9 mouse cellular contexts compared by ENCODE assay signal in genomic region chr9:78024823-78025222, GRCm38 (mm10). TPM values are rescaled to one million over a fixed set of nuclear protein-coding genes. Genes with fewer than 3 reads are reported as not detected.
A peak's percentile ranks its signal among the peaks of the same experiment; 100 is the strongest.
DNase-seq lines count a peak whose midpoint lies in the region; ATAC-seq and TF ChIP-seq lines count a peak whose summit lies in the region.
"Had no signal": no experiment of that assay in that cellular context is flagged by ENCODE, and none has a peak within 500 bp of the region (broad histone marks: within the 10 kb centered on the region; RNA-seq: fewer than 3 reads in every experiment).

No protein-coding gene starts in this region.

- no peaks in the 10 kb centered on the region for H3K27me3 ChIP-seq in heart, embryonic 11.5 days (ENCODE audit: control insufficient read depth, insufficient read depth, low read length)
- H3K27me3 ChIP-seq in heart, embryonic 12.5 days (replicated peaks) = no peaks in the 10 kb centered on the region
- H3K27me3 ChIP-seq in hindbrain, embryonic 16.5 days (replicated peaks; ENCODE audit: control insufficient read depth, insufficient read depth, low read length) = no peaks in the 10 kb centered on the region
- peaks cover 15% of the 10 kb centered on the region; the same call in 1 of the 2 replicates for H3K27me3 ChIP-seq in midbrain, embryonic 12.5 days
- H3K27me3 ChIP-seq in spleen, adult 2 months (ENCODE audit: control insufficient read depth, insufficient read depth, low read length) = no peaks in the 10 kb centered on the region

- H3K9me3 ChIP-seq in heart, embryonic 11.5 days (replicated peaks; ENCODE audit: control insufficient read depth, low read length) = no peaks in the 10 kb centered on the region
- H3K9me3 ChIP-seq in heart, embryonic 12.5 days (replicated peaks) = no peaks in the 10 kb centered on the region
- H3K9me3 ChIP-seq in hindbrain, embryonic 16.5 days (ENCODE audit: control insufficient read depth, low read length) = no peaks in the 10 kb centered on the region
- no peaks in the 10 kb centered on the region for H3K9me3 ChIP-seq in midbrain, embryonic 12.5 days

- H3K9ac ChIP-seq in heart, embryonic 11.5 days (ENCODE audit: low read depth, low read length) = no peak overlapping the region
- H3K9ac ChIP-seq in heart, embryonic 12.5 days = no peak overlapping the region
- H3K9ac ChIP-seq in hindbrain, embryonic 16.5 days (ENCODE audit: low read depth, low read length) = no peak overlapping the region
- H3K9ac ChIP-seq in midbrain, embryonic 12.5 days (replicated peaks) = no peak overlapping the region

- no peak overlapping the region for H3K4me3 ChIP-seq in heart, embryonic 11.5 days (ENCODE audit: low read depth, low read length)
- no peak overlapping the region for H3K4me3 ChIP-seq in heart, embryonic 12.5 days
- no peak overlapping the region for H3K4me3 ChIP-seq in hindbrain, embryonic 16.5 days (ENCODE audit: low read length)
- H3K4me3 ChIP-seq in midbrain, embryonic 12.5 days = no peak overlapping the region
- H3K4me3 ChIP-seq in spleen, adult 2 months (ENCODE audit: extremely low read depth, insufficient read depth, insufficient read length) = no peak overlapping the region

- H3K36me3 ChIP-seq in heart, embryonic 11.5 days (ENCODE audit: control insufficient read depth, insufficient read depth, low read length) = no peaks in the 10 kb centered on the region
- H3K36me3 ChIP-seq in heart, embryonic 12.5 days = no peaks in the 10 kb centered on the region
- H3K36me3 ChIP-seq in hindbrain, embryonic 16.5 days (ENCODE audit: control insufficient read depth, insufficient read depth, low read length) = no peaks in the 10 kb centered on the region
- no peaks in the 10 kb centered on the region for H3K36me3 ChIP-seq in midbrain, embryonic 12.5 days
- H3K36me3 ChIP-seq in spleen, adult 2 months (ENCODE audit: control insufficient read depth, insufficient read depth, low read length) = no peaks in the 10 kb centered on the region

- peaks cover 19% of the 10 kb centered on the region for H3K4me1 ChIP-seq in heart, embryonic 11.5 days (ENCODE audit: control insufficient read depth, insufficient read depth, low read length)
- H3K4me1 ChIP-seq in heart, embryonic 12.5 days (replicated peaks) = peaks cover 24% of the 10 kb centered on the region
- H3K4me1 ChIP-seq in hindbrain, embryonic 16.5 days (ENCODE audit: control insufficient read depth, insufficient read depth, low read depth, low read length) = no peaks in the 10 kb centered on the region
- peaks cover 9% of the 10 kb centered on the region for H3K4me1 ChIP-seq in midbrain, embryonic 12.5 days
- H3K4me1 ChIP-seq in spleen, adult 2 months (ENCODE audit: control insufficient read depth, insufficient read depth, insufficient read length) = peaks cover 3% of the 10 kb centered on the region; the same call in 1 of the 2 replicates

- DNase-seq in adrenal gland, postnatal 36 days = peak; percentile 64 to 72
- DNase-seq in left cerebral cortex, adult 11 months (ENCODE audit: low spot score) = peak; percentile 44
- peak in 1 of 2 experiments; percentile 40 for DNase-seq in spleen, adult 2 months (ENCODE audit: low read depth in 1 of 2, low spot score in 2 of 2)

- 19% methylated on average over 3 of the region's 3 CpGs for WGBS in heart, embryonic 11.5 days (ENCODE audit: insufficient replicate concordance)
- WGBS in heart, embryonic 12.5 days = 20% methylated on average over 3 of the region's 3 CpGs
- WGBS in hindbrain, embryonic 16.5 days = 20% methylated on average over 3 of the region's 3 CpGs
- WGBS in midbrain, embryonic 12.5 days = 24% methylated on average over 3 of the region's 3 CpGs
- 15% methylated on average over 3 of the region's 3 CpGs for WGBS in spleen, adult 2 months

- ATAC-seq in heart, embryonic 11.5 days (replicated peaks; ENCODE audit: insufficient number of reproducible peaks, low FRiP score, low TSS enrichment) = 0 out of 2 replicates have a peak, but pooled peaks have one; percentile 10
- ATAC-seq in heart, embryonic 12.5 days (ENCODE audit: insufficient number of reproducible peaks, low FRiP score) = no peak
- peak; percentile 81 for ATAC-seq in erythroid progenitor cell, adult 5-6 weeks (replicated peaks; ENCODE audit: low FRiP score, poor library complexity, severe bottlenecking)
- ATAC-seq in hindbrain, embryonic 16.5 days = peak; percentile 82
- ATAC-seq in midbrain, embryonic 12.5 days (ENCODE audit: low FRiP score, low read depth) = peak; percentile 67

- no peak for TF ChIP-seq POLR2A in spleen, adult 2 months (IDR thresholded peaks at IDR 0.05; ENCODE audit: low read depth, low read length)

- TF ChIP-seq CTCF in spleen, adult 2 months (IDR thresholded peaks at IDR 0.05; ENCODE audit: extremely low read depth, insufficient read depth, insufficient read length, insufficient replicate concordance) = peak; percentile 56; the same call in 1 of the 2 replicates

- no peak overlapping the region for H3K4me2 ChIP-seq in heart, embryonic 11.5 days
- H3K4me2 ChIP-seq in heart, embryonic 12.5 days = no peak overlapping the region
- H3K4me2 ChIP-seq in hindbrain, embryonic 16.5 days (ENCODE audit: low read length) = no peak overlapping the region
- H3K4me2 ChIP-seq in midbrain, embryonic 12.5 days (replicated peaks) = no peak overlapping the region

- no peak overlapping the region for H3K27ac ChIP-seq in heart, embryonic 11.5 days (ENCODE audit: low read depth, low read length)
- no peak overlapping the region for H3K27ac ChIP-seq in heart, embryonic 12.5 days (ENCODE audit: poor library complexity, severe bottlenecking)
- H3K27ac ChIP-seq in hindbrain, embryonic 16.5 days (ENCODE audit: low read depth, low read length) = no peak overlapping the region
- H3K27ac ChIP-seq in midbrain, embryonic 12.5 days (replicated peaks) = no peak overlapping the region
- H3K27ac ChIP-seq in spleen, adult 2 months (ENCODE audit: insufficient read depth, low read length) = no peak overlapping the region
- H3K27ac ChIP-seq: macrophage had no signal

RNA-seq across cellular contexts. Expression of gene Gcm1, which starts 26.9 kb away (rescaled TPM):
- polyA plus RNA-seq in heart, embryonic 11.5 days (2014; fragmentation: Nextera tagmentation; extraction: Ambion mirVana) = not detected in 2 replicates
- not detected in 2 replicates for polyA plus RNA-seq in heart, embryonic 12.5 days (2016; fragmentation: Nextera tagmentation; extraction: Ambion mirVana)
- total RNA-seq in adrenal gland, postnatal 36 days (2021) = not detected
- total RNA-seq in erythroid progenitor cell, adult 5-6 weeks (2015; ENCODE audit: low replicate concordance) = not detected in 2 replicates
- total RNA-seq in erythroid progenitor cell, adult 5-6 weeks (2017; ENCODE audit: low replicate concordance) = not detected in 2 replicates
- not detected in 2 replicates for polyA plus RNA-seq in hindbrain, embryonic 16.5 days (2015; fragmentation: Nextera tagmentation; extraction: Ambion mirVana)
- polyA plus RNA-seq in midbrain, embryonic 12.5 days (2016; fragmentation: Nextera tagmentation; extraction: Ambion mirVana) = 0.10 and 0.14 TPM in 2 replicates
- not detected in 2 replicates for polyA plus RNA-seq in spleen, adult 2 months (2012; rRNA removed)
- polyA plus RNA-seq: macrophage had no signal
